Comparison of ENCODE assay signal across 13 mouse cellular contexts in the genomic region with DNA sequence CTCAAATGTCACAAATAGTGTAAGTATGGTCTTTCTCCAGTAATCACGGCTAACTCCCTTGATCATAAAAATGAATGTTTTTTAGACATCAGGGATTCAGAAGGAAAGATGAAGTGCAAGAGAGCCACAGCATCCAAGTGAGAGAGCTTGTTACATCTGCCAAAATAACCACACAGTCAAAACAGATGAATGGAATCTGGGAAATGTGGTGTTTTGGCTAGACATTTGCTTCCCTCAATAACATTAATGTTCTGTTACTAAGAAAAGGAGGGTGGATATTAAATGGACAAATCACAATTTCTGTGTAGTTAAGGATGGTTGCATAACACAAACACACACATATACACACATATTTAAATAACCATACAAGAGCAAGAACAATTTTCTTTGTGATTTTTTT.
"Had no signal": no experiment of that assay in that cellular context is flagged by ENCODE, and none has a peak within 500 bp of the region (broad histone marks: within the 10 kb centered on the region; RNA-seq: fewer than 3 reads in every experiment).

No protein-coding gene starts in this region.

- H3K27ac ChIP-seq: kidney, embryonic 15.5 days; left cerebral cortex, adult 2 months; limb, embryonic 10.5 days; midbrain, embryonic 12.5 days; neural tube, embryonic 13.5 days; stomach, postnatal 0 days had no signal

- H3K9ac ChIP-seq: kidney, embryonic 15.5 days; midbrain, embryonic 12.5 days; neural tube, embryonic 13.5 days had no signal

- H3K4me1 ChIP-seq: kidney, embryonic 15.5 days; limb, embryonic 10.5 days; midbrain, embryonic 12.5 days; neural tube, embryonic 13.5 days had no signal

- H3K4me3 ChIP-seq: kidney, embryonic 15.5 days; left cerebral cortex, adult 2 months; limb, embryonic 10.5 days; midbrain, embryonic 12.5 days; neural tube, embryonic 13.5 days had no signal

- H3K9me3 ChIP-seq: kidney, embryonic 15.5 days; limb, embryonic 10.5 days; midbrain, embryonic 12.5 days; neural tube, embryonic 13.5 days had no signal

- ATAC-seq: intestine, embryonic 16.5 days; midbrain, embryonic 16.5 days had no signal

- H3K4me2 ChIP-seq: kidney, embryonic 15.5 days; liver, embryonic 11.5 days; midbrain, embryonic 12.5 days; neural tube, embryonic 13.5 days had no signal

- H3K27me3 ChIP-seq: kidney, embryonic 15.5 days; midbrain, embryonic 12.5 days; neural tube, embryonic 13.5 days had no signal

- DNase-seq: kidney, adult 2 months; kidney, postnatal 14 days; right cerebral cortex, postnatal 14 days; thymus, postnatal 4 days had no signal

- H3K36me3 ChIP-seq: kidney, embryonic 15.5 days; limb, embryonic 10.5 days; midbrain, embryonic 12.5 days; neural tube, embryonic 13.5 days had no signal
